Mouse (Mus musculus): ENCODE results near the gene Zp2.
A peak's percentile ranks its signal among the peaks of the same experiment; 100 is the strongest.

Gene Zp2

GRCm38 (mm10) chr7:120142743-120143142 is 2.3 kb downstream of the Zp2 start:
- no peak for DNase-seq (ENCODE audit: low spot score)

DNA sequence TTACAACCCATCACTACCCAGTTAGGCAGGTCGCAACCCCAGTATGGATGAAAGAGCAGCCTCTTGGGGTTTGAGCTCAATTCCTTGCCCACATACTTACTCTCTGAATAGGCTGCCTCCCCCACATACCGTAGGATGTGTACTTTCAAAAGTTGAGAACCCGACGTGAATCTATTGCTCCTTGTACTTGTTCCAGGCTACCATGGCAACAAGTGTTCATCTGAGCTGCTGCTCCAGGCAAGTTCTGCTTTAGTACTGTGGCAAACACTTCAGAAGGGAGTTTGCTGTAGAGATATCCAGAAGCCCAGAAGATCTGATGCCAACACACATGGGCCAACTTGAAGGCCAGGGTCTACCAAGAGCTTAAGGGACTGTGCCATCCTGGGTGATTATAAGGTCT is 16.1 kb downstream of the Zp2 start:
- no peak for DNase-seq (ENCODE audit: low spot score)

GRCm38 (mm10) chr7:120127686-120128059 is 17.4 kb downstream of the Zp2 start:
- no peak for DNase-seq (ENCODE audit: low spot score)

- no peak for DNase-seq (ENCODE audit: low spot score)
Measured at GRCm38 (mm10) chr7:120126976-120127685, 18.0 kb downstream of the Zp2 start.

GRCm38 (mm10) chr7:120124844-120125243 is 20.2 kb downstream of the Zp2 start:
- peak; percentile 41 for DNase-seq (ENCODE audit: low spot score)

DNA sequence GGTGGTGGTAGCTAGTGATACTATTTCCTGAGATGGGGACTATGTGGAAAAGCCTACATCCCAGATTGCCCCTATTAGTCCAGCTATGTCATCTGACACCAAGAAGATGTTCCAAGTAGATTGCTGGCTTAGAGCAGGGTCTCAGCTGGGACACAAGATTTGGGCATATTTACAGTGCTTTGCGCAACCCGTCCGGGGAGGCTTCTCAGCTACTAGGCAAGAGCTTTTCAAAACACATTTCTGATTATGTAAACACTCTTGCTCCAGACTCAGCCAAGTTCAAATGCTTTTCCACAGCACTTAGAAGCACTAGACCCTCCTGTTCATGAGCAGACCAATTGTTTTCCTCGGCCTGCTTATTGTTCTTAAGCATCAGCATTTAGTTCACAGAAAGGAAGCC is 21.3 kb downstream of the Zp2 start:
- peak; percentile 12 for DNase-seq (ENCODE audit: low spot score)

DNA sequence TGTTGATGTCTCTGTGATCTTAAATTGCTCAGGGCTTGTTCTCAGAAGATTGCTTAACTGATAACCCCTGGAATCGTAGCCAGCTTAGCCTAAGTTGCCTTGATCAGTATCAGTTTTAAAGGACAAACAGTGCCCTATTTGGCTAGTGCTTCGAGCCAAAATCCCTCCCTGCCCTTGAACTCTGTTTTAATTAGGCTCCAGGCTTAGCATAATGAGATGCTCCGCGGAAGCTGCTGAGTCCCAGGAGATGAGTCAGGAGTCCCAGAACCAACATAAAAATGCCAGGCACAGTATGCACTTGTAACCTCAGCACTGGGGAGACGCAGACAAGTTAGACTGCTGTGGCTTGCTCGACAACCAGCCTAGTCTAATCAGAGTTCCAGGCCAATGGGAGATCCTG is 27.6 kb downstream of the Zp2 start:
- no peak for DNase-seq (ENCODE audit: low spot score)

GRCm38 (mm10) chr7:120116976-120117375 is 28.1 kb downstream of the Zp2 start:
- DNase-seq (ENCODE audit: low spot score) = no peak

- no peak for DNase-seq (ENCODE audit: low spot score)
Measured at GRCm38 (mm10) chr7:120109676-120110075, 35.4 kb downstream of the Zp2 start.

- DNase-seq (ENCODE audit: low spot score) = no peak
Measured at GRCm38 (mm10) chr7:120106356-120106755, 38.7 kb downstream of the Zp2 start.

DNA sequence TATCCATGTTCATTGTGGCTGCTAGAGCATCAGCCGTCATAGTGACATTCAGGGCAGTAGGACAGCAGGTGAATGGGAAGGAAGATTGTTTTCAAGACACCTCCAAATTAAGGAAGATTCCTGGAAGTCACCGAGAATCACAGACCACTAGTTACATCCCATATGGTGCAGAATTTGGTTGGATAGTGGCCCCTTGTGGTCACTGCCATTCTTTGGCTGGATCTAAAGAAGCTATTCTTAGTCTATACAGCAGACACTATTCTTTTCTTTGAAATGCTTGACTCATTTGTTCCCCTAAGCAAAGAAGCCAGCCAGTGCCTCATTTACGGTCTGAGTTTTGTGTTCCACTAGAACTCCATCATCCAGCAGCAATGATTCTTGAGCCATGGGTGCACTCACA is 40.1 kb downstream of the Zp2 start:
- no peak for DNase-seq (ENCODE audit: low spot score)

GRCm38 (mm10) chr7:120103019-120103567 is 42.0 kb downstream of the Zp2 start:
- DNase-seq (ENCODE audit: low spot score) = peak; percentile 41

DNA sequence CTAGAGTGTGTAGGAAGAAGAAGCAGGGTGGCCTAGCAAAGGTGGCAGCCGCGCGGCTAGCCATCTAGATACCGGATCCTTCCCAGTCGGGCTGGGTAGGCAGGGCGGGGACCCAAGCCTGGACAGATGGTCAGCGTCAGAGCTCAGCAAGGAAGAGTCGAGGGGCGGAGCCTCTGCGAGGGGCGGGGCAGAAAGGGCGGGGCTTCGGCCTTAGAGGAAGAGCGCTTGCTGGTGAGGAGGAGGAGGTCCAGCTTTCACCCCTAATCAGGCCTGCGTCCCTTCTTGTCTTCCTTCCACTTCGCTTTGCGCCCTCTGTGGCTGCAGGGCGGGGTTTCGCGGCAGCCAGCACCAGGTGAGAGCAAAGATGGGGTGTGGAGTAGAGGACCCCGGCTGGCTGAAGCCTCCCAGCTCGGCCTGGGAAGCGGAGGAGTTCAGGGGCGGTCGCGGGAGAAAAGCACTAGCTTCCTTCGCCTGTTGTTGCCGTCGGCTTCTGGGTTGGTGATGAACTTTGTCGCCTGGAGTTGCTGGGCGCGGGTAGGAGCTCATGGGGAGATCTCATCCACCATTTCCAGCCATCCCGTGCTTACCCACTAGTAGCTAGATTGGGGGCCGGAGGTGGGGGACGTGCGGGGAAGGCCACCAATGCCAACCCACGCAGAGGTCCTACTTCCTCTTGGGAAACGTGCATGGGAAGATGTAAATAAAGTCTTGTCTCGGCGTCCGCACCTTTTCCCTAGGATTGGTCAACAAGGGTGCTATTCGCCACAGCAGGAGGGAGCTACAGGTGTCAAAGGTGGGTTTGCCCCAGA is 42.7 kb downstream of the Zp2 start, which contains the start of gene Tmem159:
TSS of gene Tmem159 (plus strand) at position 190 of the 809 bp plus-strand sequence.
- DNase-seq (ENCODE audit: low spot score) = peak; percentile 91

DNA sequence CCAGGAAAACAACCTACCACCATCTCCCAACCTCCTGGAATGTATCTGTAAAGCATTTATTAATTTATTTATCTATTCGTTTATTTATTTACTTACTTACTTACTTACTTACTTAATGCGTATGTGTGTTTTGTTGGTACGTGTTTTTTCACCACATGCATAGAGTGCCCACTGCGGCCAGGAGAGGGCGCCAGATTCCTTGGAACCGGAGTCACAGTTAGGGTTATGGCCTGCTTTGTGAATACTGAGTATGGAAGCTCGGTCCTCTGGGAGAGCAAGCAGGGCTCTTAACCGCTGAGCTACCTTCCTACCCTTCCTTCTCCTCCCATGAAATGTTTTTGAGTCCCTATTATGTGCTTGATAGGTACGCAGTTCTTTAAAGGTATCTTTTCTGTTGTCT is 46.7 kb downstream of the Zp2 start:
- peak; percentile 75 for DNase-seq (ENCODE audit: low spot score)

DNA sequence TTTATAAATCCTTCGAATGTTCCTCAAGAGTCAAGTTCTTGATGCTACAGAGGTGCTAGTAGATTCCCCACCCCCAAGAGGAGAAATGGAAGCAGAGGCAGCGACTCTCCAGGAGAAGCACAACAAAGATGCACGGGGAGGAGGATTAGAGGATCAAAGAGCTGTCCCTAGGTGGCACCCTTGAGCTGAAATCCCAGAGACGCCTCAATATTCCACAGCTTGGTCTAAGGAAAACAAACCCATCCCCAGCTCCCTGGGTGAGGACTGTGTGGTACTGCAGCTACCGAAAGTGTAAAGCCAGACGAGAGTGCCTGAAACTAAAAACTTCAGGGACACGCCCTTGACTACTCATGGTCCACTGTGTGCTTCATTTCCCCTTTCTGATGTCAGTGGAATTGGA is 47.2 kb downstream of the Zp2 start:
- peak; percentile 52 for DNase-seq (ENCODE audit: low spot score)

GRCm38 (mm10) chr7:120095180-120095579 is 49.9 kb downstream of the Zp2 start, which contains the start of gene Dnah3:
Gene Dnah3, minus strand, starts transcription at chr7:120095280.
- DNase-seq (ENCODE audit: low spot score) = no peak

DNA sequence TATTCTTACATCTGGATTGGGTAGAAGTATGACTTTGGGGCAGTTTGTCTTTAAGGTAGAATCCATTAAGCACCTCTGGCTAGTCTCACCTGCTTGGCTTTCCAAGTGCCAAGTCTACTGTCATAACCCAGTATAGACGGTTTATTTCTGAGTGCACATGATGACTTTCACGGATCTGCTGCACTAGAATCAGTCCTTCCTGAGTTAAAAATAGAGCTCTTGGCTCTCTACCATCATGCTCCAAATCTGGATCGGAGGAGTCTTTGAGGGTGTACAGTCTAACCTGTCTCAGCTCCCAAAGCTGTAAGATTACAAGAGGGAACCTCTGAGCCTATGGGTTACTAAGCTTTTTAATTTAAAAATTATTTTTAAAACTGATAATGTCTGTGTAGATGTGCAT is 50.9 kb downstream of the Zp2 start:
- no peak for DNase-seq (ENCODE audit: low spot score)

DNA sequence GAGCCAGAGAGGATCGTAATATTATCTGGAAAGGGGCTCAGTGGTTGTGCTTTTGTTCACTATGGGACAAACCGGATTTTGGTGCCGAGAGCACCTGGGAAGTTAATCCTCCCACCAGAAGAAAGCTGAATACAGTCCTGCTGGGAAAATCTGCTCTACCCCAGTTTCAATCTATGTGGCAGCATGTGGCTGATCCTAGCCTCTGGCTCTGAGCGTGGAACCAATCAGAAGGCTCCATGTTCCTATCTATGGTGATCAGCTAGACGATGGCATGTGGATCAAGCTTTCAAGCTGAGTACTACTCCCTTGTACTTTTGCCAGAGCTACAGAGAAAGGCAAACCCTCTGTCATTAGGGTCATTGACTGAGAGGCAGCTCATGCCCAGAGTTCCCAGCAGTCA is 52.1 kb downstream of the Zp2 start:
- no peak for DNase-seq (ENCODE audit: low spot score)

DNA sequence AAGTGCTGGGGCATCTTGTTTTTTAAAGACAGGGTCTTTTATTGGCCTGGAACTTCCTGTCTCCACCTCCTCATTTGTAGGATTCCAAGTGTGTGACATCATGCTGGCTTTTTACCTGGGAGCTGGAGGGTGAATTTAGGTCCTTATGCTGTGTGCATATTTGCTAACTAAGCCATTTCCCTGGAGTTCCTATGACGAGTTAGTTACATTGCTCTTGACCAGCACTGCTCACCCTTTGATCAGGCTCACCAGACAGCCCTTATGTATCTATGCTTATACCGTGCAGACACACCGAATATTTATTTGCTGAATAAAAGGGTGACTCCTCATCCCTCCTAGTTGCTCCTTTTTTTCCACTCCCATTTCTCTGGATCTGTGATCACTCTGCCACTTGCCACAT is 64.9 kb downstream of the Zp2 start:
- no peak for DNase-seq (ENCODE audit: low spot score)
